Mouse (Mus musculus): ENCODE measurements around the gene Cdk19. TPM values are rescaled to one million over a fixed set of nuclear protein-coding genes. Genes with fewer than 3 reads are reported as not detected.

Gene Cdk19
- total and polyA plus RNA-seq, 3 experiments, result 2.8 to 8.2 TPM; not detected in 1

DNA sequence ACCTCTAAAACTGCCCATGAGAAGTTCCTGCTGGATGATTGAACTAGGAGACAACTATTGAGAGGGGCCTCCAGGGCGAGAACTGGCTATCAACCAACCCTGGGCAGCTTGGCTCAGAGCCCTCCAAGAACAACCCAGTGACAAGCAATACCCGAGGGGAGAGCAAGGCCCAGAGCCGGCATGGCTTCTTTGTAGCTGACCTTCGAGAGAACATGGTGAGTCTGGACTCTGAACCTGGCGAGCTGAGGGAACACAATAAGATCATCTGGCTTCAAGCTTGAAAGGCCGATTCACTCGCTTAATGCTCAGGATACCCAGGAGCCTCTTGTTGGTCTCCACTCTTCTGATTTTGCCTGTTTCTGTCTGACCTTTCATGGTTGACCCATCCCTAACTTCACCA is 151.8 kb downstream of the Cdk19 start:
- Histone ChIP-seq H3K9ac (ENCODE audit: control insufficient read depth, low read depth, low read length, poor library complexity, severe bottlenecking) (no peak overlapping the region), H3K4me3 (ENCODE audit: control insufficient read depth in 1 of 2, insufficient read depth in 1 of 2, low read depth in 2 of 2, low read length in 2 of 2) (no peak overlapping the region), H3K27me3 (ENCODE audit: control insufficient read depth in 1 of 2, insufficient read depth in 2 of 2, low read length in 2 of 2) (no peaks in the 10 kb centered on the region; a peak in 1 of 4 replicates), H3K36me3 (ENCODE audit: control insufficient read depth in 1 of 2, insufficient read depth in 2 of 2, low read length in 2 of 2) (peaks cover 0 to 3% of the 10 kb centered on the region in 2 experiments; a peak in 1 of 4 replicates), H3K27ac (ENCODE audit: control insufficient read depth, low read depth, low read length) (no peak overlapping the region), H3K9me3 (replicated peaks; ENCODE audit: insufficient read depth, low read length) (no peaks in the 10 kb centered on the region), H3K79me2 (ENCODE audit: control insufficient read depth, insufficient read depth, low read length, poor library complexity) (no peaks in the 10 kb centered on the region), H3K4me1 (ENCODE audit: control insufficient read depth in 1 of 2, insufficient read depth in 2 of 2, low read length in 2 of 2) (no peaks in the 10 kb centered on the region)
- TF ChIP-seq ZNF384 (IDR thresholded peaks at IDR 0.05; ENCODE audit: low read depth, low read length) (no peak), NRF1 (IDR thresholded peaks at IDR 0.05; ENCODE audit: insufficient read depth, low read depth, low read length, poor library complexity, severe bottlenecking) (no peak), MYC (IDR thresholded peaks at IDR 0.05; ENCODE audit: low read depth, low read length) (no peak), EP300 (IDR thresholded peaks at IDR 0.05; ENCODE audit: low read depth in 1 of 2, low read length in 2 of 2) (no peak), CTCF (IDR thresholded peaks at IDR 0.05 in 2 of 3, conservative IDR thresholded peaks at IDR 0.05 in 1 of 3; ENCODE audit: control insufficient read depth in 1 of 3, insufficient read depth in 1 of 3, low read depth in 2 of 3, low read length in 3 of 3, poor library complexity in 1 of 3, severe bottlenecking in 1 of 3) (no peak), TBP (IDR thresholded peaks at IDR 0.05; ENCODE audit: low read depth, low read length) (no peak)
- no peak for DNase-seq (ENCODE audit: low read depth, low spot score)

DNA sequence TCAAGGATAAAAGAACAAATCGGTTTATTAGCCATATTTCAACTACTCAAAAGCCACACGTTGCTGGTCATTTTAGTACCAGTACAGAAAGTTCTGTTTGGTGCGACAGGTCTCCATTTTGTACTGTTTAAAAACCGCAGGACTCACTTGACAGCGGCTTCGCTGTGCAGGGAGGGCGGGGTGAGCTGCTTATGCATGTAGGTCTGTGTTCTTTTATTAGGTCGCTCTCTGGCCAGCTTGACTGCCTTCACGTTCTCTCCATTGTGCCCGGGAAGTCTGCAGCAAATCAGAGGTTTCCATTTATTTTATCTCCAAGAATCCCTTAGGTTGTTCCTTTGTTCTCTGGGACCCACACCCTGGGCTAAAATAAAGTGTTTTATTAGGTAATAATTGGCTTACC is 152.4 kb downstream of the Cdk19 start:
- Histone ChIP-seq H3K4me3 (ENCODE audit: control insufficient read depth in 1 of 2, insufficient read depth in 1 of 2, low read depth in 2 of 2, low read length in 2 of 2) (no peak overlapping the region), H3K27me3 (ENCODE audit: control insufficient read depth in 1 of 2, insufficient read depth in 2 of 2, low read length in 2 of 2) (no peaks in the 10 kb centered on the region; a peak in 1 of 4 replicates), H3K36me3 (ENCODE audit: control insufficient read depth in 1 of 2, insufficient read depth in 2 of 2, low read length in 2 of 2) (no peaks in the 10 kb centered on the region)

DNA sequence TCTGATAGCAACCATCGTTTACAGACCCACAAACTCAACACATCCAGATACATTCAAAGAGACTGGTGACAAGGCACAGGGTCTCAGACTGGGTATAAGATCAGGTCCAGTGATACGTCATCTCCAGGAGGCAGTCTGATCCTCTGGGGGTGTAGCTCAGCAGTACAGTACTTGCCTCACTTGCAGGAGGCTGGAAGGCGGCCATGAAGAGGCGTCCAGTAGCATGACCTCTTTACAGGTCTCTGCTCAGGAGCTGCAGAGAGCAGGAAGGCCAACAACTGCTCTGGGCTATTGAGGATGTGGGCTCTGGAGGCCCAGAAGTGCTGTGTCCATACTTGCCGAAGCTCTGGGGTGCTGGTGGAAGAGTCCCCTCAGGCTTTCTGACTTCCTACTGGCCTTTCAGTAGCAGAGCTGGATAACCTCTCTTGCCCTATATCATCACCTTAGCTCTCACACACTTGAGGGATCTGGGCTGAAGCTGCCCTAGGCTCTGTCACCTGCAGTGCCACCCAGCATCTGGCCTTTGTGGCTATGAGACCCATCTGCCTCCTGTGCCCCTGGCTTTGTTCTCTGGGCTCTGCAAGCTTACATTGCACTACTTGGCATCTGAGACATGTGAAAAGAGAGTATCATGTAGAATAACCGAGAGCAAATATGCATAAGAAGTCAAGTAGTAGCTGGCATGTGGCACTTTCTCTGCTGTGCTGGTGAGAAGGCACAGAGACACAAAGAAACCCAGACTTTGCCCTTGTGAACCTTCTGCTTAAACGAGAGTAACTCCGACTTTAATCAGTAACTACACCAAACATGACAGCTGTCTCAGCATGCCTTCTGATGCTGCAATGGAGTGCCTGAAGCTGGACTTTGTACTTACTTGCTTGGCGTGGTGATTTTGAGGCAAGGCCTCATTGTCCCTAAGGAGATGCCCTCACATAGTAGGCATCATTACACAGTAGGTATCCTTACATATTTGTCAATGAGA is 155.1 kb downstream of the Cdk19 start:
- H3K4me3 ChIP-seq (ENCODE audit: control insufficient read depth in 1 of 2, insufficient read depth in 1 of 2, low read depth in 2 of 2, low read length in 2 of 2), result no peak overlapping the region
- H3K36me3 ChIP-seq (ENCODE audit: control insufficient read depth in 1 of 2, insufficient read depth in 2 of 2, low read length in 2 of 2), result peaks cover 0 to 9% of the 10 kb centered on the region in 2 experiments; a peak in 2 of 4 replicates
- no peak overlapping the region for H3K27ac ChIP-seq (ENCODE audit: control insufficient read depth, low read depth, low read length)
- no peaks in the 10 kb centered on the region for H3K79me2 ChIP-seq (ENCODE audit: control insufficient read depth, insufficient read depth, low read length, poor library complexity)
- no peaks in the 10 kb centered on the region for H3K9me3 ChIP-seq (replicated peaks; ENCODE audit: insufficient read depth, low read length)
- peaks cover 10 to 11% of the 10 kb centered on the region in 2 experiments for H3K4me1 ChIP-seq (ENCODE audit: control insufficient read depth in 1 of 2, insufficient read depth in 2 of 2, low read length in 2 of 2)
- no peak for TF ChIP-seq KAT2A (conservative IDR thresholded peaks at IDR 0.05; ENCODE audit: low read depth, low read length)
- TF ChIP-seq JUND (IDR thresholded peaks at IDR 0.05; ENCODE audit: low read depth, low read length), result no peak
- TF ChIP-seq NELFE (IDR thresholded peaks at IDR 0.05; ENCODE audit: low read depth, low read length), result no peak
- TF ChIP-seq GATA1 (IDR thresholded peaks at IDR 0.05; ENCODE audit: low read depth, low read length), result no peak
- TF ChIP-seq HCFC1 (IDR thresholded peaks at IDR 0.05; ENCODE audit: low read depth, low read length), result no peak
- TF ChIP-seq RCOR1 (IDR thresholded peaks at IDR 0.05; ENCODE audit: low read depth, low read length), result no peak
- no peak for TF ChIP-seq MYB (IDR thresholded peaks at IDR 0.05; ENCODE audit: low read depth, low read length)
- no peak for TF ChIP-seq ZC3H11A (IDR thresholded peaks at IDR 0.05; ENCODE audit: low read depth, low read length)
- no peak for TF ChIP-seq MAFK (IDR thresholded peaks at IDR 0.05; ENCODE audit: borderline replicate concordance, low read depth, low read length)
- TF ChIP-seq TCF12 (IDR thresholded peaks at IDR 0.05; ENCODE audit: low read depth, low read length), result no peak
- TF ChIP-seq ZNF384 (IDR thresholded peaks at IDR 0.05; ENCODE audit: low read depth, low read length), result no peak
- no peak for TF ChIP-seq CTCF (IDR thresholded peaks at IDR 0.05 in 2 of 3, conservative IDR thresholded peaks at IDR 0.05 in 1 of 3; ENCODE audit: control insufficient read depth in 1 of 3, insufficient read depth in 1 of 3, low read depth in 2 of 3, low read length in 3 of 3, poor library complexity in 1 of 3, severe bottlenecking in 1 of 3)
- TF ChIP-seq NRF1 (IDR thresholded peaks at IDR 0.05; ENCODE audit: insufficient read depth, low read depth, low read length, poor library complexity, severe bottlenecking), result no peak
- TF ChIP-seq POLR2AphosphoS2 (IDR thresholded peaks at IDR 0.05; ENCODE audit: low read length), result no peak
- TF ChIP-seq MAZ (IDR thresholded peaks at IDR 0.05; ENCODE audit: low read depth, low read length), result no peak
- TF ChIP-seq POLR2AphosphoS5 (IDR thresholded peaks at IDR 0.05; ENCODE audit: borderline replicate concordance, low read depth, low read length), result no peak
- DNase-seq (ENCODE audit: low read depth, low spot score), result no peak
- H3K27me3 ChIP-seq (ENCODE audit: control insufficient read depth in 1 of 2, insufficient read depth in 2 of 2, low read length in 2 of 2), result no peaks in the 10 kb centered on the region; a peak in 1 of 4 replicates
- H3K9ac ChIP-seq (ENCODE audit: control insufficient read depth, low read depth, low read length, poor library complexity, severe bottlenecking), result no peak overlapping the region

More for the DNA sequence above, 152.4 kb downstream of the Cdk19 start:
- Histone ChIP-seq H3K9ac (ENCODE audit: control insufficient read depth, low read depth, low read length, poor library complexity, severe bottlenecking) (no peak overlapping the region), H3K79me2 (ENCODE audit: control insufficient read depth, insufficient read depth, low read length, poor library complexity) (no peaks in the 10 kb centered on the region), H3K4me1 (ENCODE audit: control insufficient read depth in 1 of 2, insufficient read depth in 2 of 2, low read length in 2 of 2) (no peaks in the 10 kb centered on the region), H3K27ac (ENCODE audit: control insufficient read depth, low read depth, low read length) (no peak overlapping the region), H3K9me3 (replicated peaks; ENCODE audit: insufficient read depth, low read length) (no peaks in the 10 kb centered on the region)
- DNase-seq (ENCODE audit: low read depth, low spot score), result no peak
- TF ChIP-seq MAFK (IDR thresholded peaks at IDR 0.05; ENCODE audit: borderline replicate concordance, low read depth, low read length) (no peak), USF2 (IDR thresholded peaks at IDR 0.05; ENCODE audit: borderline replicate concordance in 1 of 2, insufficient read depth in 1 of 2, low read depth in 1 of 2, low read length in 2 of 2) (no peak)
